Mouse (Mus musculus) embryonic facial prominence, embryonic 14.5 days (tissue): ENCODE measurements at regions not wholly inside any gene's neighbourhood (a gene's known extent, or its start where the extent isn't known, plus 50 kb on each side); places are given as distances from the start of the nearest gene placed in this dataset.

Experiments
- ATAC-seq: fragments of 200-750 bp; cut with Nextera tagmentation; 2 replicates; pipeline ENCODE4 v1.8.0; 2017; ENCODE audit warnings: low read depth, moderate number of reproducible peaks, moderate TSS enrichment
- DNase-seq: peaks from one replicate; pipeline ENCODE4 v3.0.0-alpha.2; 2015; ENCODE audit warnings: low spot score
- H3K27ac ChIP-seq: fragments of 300-500 bp; sonication (generic); replicated peaks from 2 replicates; pipeline ENCODE4 v1.5.1; 2014; ENCODE audit warnings: low read depth, mild to moderate bottlenecking, low read length, moderate library complexity
- H3K27me3 ChIP-seq: fragments of 300-500 bp; sonication (generic); replicated peaks from 2 replicates; pipeline ENCODE4 v1.6.1; 2014; ENCODE audit warnings: low read length; ENCODE audit not compliant: control insufficient read depth, insufficient read depth
- H3K36me3 ChIP-seq: fragments of 300-500 bp; sonication (generic); 2 replicates; pipeline ENCODE4 v1.6.1; 2014; ENCODE audit warnings: low read length, mixed read lengths; ENCODE audit not compliant: control insufficient read depth, insufficient read depth
- H3K4me1 ChIP-seq: fragments of 300-500 bp; sonication (generic); 2 replicates; pipeline ENCODE4 v1.6.1; 2014; ENCODE audit warnings: antibody characterized with exemption, low read length; ENCODE audit not compliant: control insufficient read depth, insufficient read depth
- H3K4me2 ChIP-seq: fragments of 300-500 bp; sonication (generic); 2 replicates; pipeline ENCODE4 v1.6.1; 2014; ENCODE audit warnings: low read depth, mild to moderate bottlenecking, low read length, moderate library complexity, mixed read lengths
- H3K4me3 ChIP-seq: fragments of 300-500 bp; sonication (generic); 2 replicates; pipeline ENCODE4 v1.5.1; 2014; ENCODE audit warnings: low read depth, mild to moderate bottlenecking, low read length
- H3K9ac ChIP-seq: fragments of 300-500 bp; sonication (generic); 2 replicates; pipeline ENCODE4 v1.6.1; 2014; ENCODE audit warnings: low read depth, mild to moderate bottlenecking, low read length, moderate library complexity, mixed read lengths
- H3K9me3 ChIP-seq: fragments of 300-500 bp; sonication (generic); 2 replicates; pipeline ENCODE4 v1.6.1; 2016; ENCODE audit warnings: low read length; ENCODE audit not compliant: control insufficient read depth
- WGBS: fragments of 180-500 bp; shearing (Covaris S2); extraction: QIAGEN DNeasy Blood & Tissue Kit; methylation state at CpG from one replicate; pipeline ENCODE4 v1.1.7; 2014; 5-methylcytosine and 5-hydroxymethylcytosine counted together

- no peak overlapping the region for H3K4me2 ChIP-seq
- no peaks in the 10 kb centered on the region for H3K9me3 ChIP-seq
- H3K4me1 ChIP-seq: no peaks in the 10 kb centered on the region
- DNase-seq (peak; percentile 18), ATAC-seq (0 out of 2 replicates have a peak, but pooled peaks have one; percentile 33)
- no peak overlapping the region for H3K4me3 ChIP-seq
- H3K27ac ChIP-seq: no peak overlapping the region
- 36% methylated on average over 5 of the region's 5 CpGs for WGBS
- no peaks in the 10 kb centered on the region for H3K27me3 ChIP-seq
- H3K9ac ChIP-seq: no peak overlapping the region
- H3K36me3 ChIP-seq: no peaks in the 10 kb centered on the region
These were observed 210.5 kb upstream of the Epha6 start for GRCm38 (mm10) chr16:60815628-60816414.

- 74% methylated on average over 4 of the region's 4 CpGs for WGBS
- Histone ChIP-seq H3K27ac (no peak overlapping the region), H3K9me3 (no peaks in the 10 kb centered on the region), H3K4me3 (no peak overlapping the region), H3K4me1 (no peaks in the 10 kb centered on the region), H3K36me3 (no peaks in the 10 kb centered on the region), H3K9ac (no peak overlapping the region), H3K4me2 (no peak overlapping the region), H3K27me3 (no peaks in the 10 kb centered on the region)
- ATAC-seq: no peak
- DNase-seq: no peak
These were observed 195.4 kb upstream of the Epha6 start for GRCm38 (mm10) chr16:60800746-60801145.
